Mouse (Mus musculus) myocyte (in vitro differentiated cells): ENCODE measurements around the gene Pdcd4.

Experiments
- MYOG ChIP-seq, 3 experiments: IDR thresholded peaks; one replicate each; pipeline ENCODE4 v1.6.1; 2011; ENCODE audit warnings: control low read depth in 2 of 3, low read depth in 2 of 3, mild to moderate bottlenecking in 2 of 3; ENCODE audit not compliant: insufficient read length in 2 of 3, control insufficient read depth in 1 of 3, insufficient read depth in 1 of 3
- POLR2A ChIP-seq: IDR thresholded peaks from one replicate; pipeline ENCODE4 v1.6.1; 2011; ENCODE audit warnings: low read depth, mild to moderate bottlenecking, control low read depth, moderate library complexity; ENCODE audit not compliant: insufficient read length
- POLR2AphosphoS2 ChIP-seq: IDR thresholded peaks from one replicate; pipeline ENCODE4 v1.6.1; 2011; ENCODE audit warnings: low read depth, control low read depth; ENCODE audit not compliant: insufficient read length

- TF ChIP-seq MYOG (IDR thresholded peaks at IDR 0.05; ENCODE audit: control insufficient read depth in 1 of 3, insufficient read depth in 1 of 3, insufficient read length in 2 of 3, low read depth in 2 of 3) (no peak), POLR2AphosphoS2 (no peak), POLR2A (no peak)
These were observed 16.8 kb upstream of the Pdcd4 start for GRCm38 (mm10) chr19:53875246-53875645.
